Mouse (Mus musculus): ENCODE data around the gene Gucd1. TPM values are rescaled to one million over a fixed set of nuclear protein-coding genes. Genes with fewer than 3 reads are reported as not detected.

The Gucd1 gene
- total and polyA plus RNA-seq, 3 experiments = 16.8 to 19.0 (median 18.0) TPM

- dilution Hi-C loops (cut with MboI; ENCODE audit: extremely low pct_ligation_motif_present, extremely low pct_unique_long_range_greater_than_20kb, low sequenced_read_pairs) (no loop called here), in situ Hi-C loops (cut with MboI; ENCODE audit: low pct_ligation_motif_present, low pct_unique_long_range_greater_than_20kb, low sequenced_read_pairs) (no loop called here)
- peaks cover 39 to 73% of the 10 kb centered on the region in 2 experiments for H3K36me3 ChIP-seq (replicated peaks in 1 of 2; ENCODE audit: control insufficient read depth in 1 of 2, insufficient read depth in 1 of 2, low read length in 1 of 2)
- H3K9ac ChIP-seq (ENCODE audit: insufficient read depth, low read depth) = no peak overlapping the region
- no peak overlapping the region for H3K4me3 ChIP-seq (replicated peaks in 1 of 3; ENCODE audit: low read depth in 2 of 3, low read length in 2 of 3, poor library complexity in 1 of 3)
- TF ChIP-seq ETS1 (conservative IDR thresholded peaks at IDR 0.05; ENCODE audit: low read depth, low read length) = no peak
- TF ChIP-seq MAZ (IDR thresholded peaks at IDR 0.05; ENCODE audit: low read depth, low read length) = no peak
- TF ChIP-seq CTCF (conservative IDR thresholded peaks at IDR 0.05 in 1 of 2, IDR thresholded peaks at IDR 0.05 in 1 of 2; ENCODE audit: low read depth in 2 of 2, low read length in 2 of 2) = no peak
- no peak for TF ChIP-seq TCF12 (IDR thresholded peaks at IDR 0.05; ENCODE audit: low read depth, low read length)
- no peak for TF ChIP-seq NRF1 (IDR thresholded peaks at IDR 0.05; ENCODE audit: low read depth, low read length)
- TF ChIP-seq MAX (IDR thresholded peaks at IDR 0.05; ENCODE audit: low read length) = no peak
- TF ChIP-seq JUND (conservative IDR thresholded peaks at IDR 0.05; ENCODE audit: low read depth, low read length) = no peak
- TF ChIP-seq EP300 (IDR thresholded peaks at IDR 0.05; ENCODE audit: low read length) = no peak
- no peak for TF ChIP-seq PAX5 (IDR thresholded peaks at IDR 0.05; ENCODE audit: low read length)
- no peak for TF ChIP-seq ZKSCAN1 (IDR thresholded peaks at IDR 0.05; ENCODE audit: borderline replicate concordance, low read depth, low read length)
- no peak for TF ChIP-seq MAFK (IDR thresholded peaks at IDR 0.05; ENCODE audit: insufficient replicate concordance, low read length)
- TF ChIP-seq RAD21 (IDR thresholded peaks at IDR 0.05; ENCODE audit: low read depth, low read length) = no peak
- no peak for TF ChIP-seq TBP (conservative IDR thresholded peaks at IDR 0.05; ENCODE audit: low read depth, low read length)
- TF ChIP-seq ZNF384 (IDR thresholded peaks at IDR 0.05; ENCODE audit: low read depth, low read length) = no peak
- peaks cover 81% of the 10 kb centered on the region for H3K79me2 ChIP-seq (replicated peaks; ENCODE audit: control insufficient read depth, extremely low read depth, insufficient read depth, poor library complexity, severe bottlenecking)
- H3K4me1 ChIP-seq (ENCODE audit: control insufficient read depth in 1 of 2, insufficient read depth in 2 of 2) = peaks cover 9 to 46% of the 10 kb centered on the region in 2 experiments
- no peaks in the 10 kb centered on the region for H3K9me3 ChIP-seq (replicated peaks; ENCODE audit: low read length)
- no peak for DNase-seq (ENCODE audit: extremely low read depth)
- no peaks in the 10 kb centered on the region for H3K27me3 ChIP-seq (replicated peaks)
- H3K4me2 ChIP-seq (ENCODE audit: insufficient read depth, low read depth, poor library complexity, severe bottlenecking) = no peak overlapping the region
- H3K27ac ChIP-seq (ENCODE audit: insufficient read depth, low read depth) = no peak overlapping the region
Measured at GRCm38 (mm10) chr10:75521643-75522042, 3.9 kb upstream of the Gucd1 start.

DNA sequence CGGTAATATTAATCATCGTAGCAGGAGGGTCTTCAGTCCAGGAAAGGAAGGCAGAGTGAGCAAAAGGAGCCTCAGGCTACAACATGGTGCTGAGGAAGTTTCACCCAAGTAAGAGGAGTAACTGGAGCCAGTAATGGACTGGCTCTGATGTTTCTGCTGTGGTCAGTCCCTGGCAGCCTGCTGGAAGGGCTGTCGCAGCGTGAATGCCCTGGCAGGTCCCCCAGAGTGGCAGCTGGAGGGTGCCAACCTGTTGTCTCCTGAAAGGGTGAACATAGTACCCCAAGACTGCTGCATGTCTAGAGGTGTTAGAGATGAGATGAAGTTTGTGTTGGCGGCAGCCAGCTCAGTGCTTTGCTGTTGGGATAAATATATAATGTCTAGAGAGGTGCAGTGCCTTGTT is 2.8 kb upstream of the Gucd1 start:
- Histone ChIP-seq H3K4me3 (replicated peaks in 1 of 3; ENCODE audit: low read depth in 2 of 3, low read length in 2 of 3, poor library complexity in 1 of 3) (no peak overlapping the region), H3K9me3 (replicated peaks; ENCODE audit: low read length) (no peaks in the 10 kb centered on the region), H3K4me1 (ENCODE audit: control insufficient read depth in 1 of 2, insufficient read depth in 2 of 2) (peaks cover 16 to 50% of the 10 kb centered on the region in 2 experiments), H3K9ac (ENCODE audit: insufficient read depth, low read depth) (no peak overlapping the region), H3K4me2 (ENCODE audit: insufficient read depth, low read depth, poor library complexity, severe bottlenecking) (no peak overlapping the region), H3K79me2 (replicated peaks; ENCODE audit: control insufficient read depth, extremely low read depth, insufficient read depth, poor library complexity, severe bottlenecking) (peaks cover 73% of the 10 kb centered on the region), H3K36me3 (replicated peaks in 1 of 2; ENCODE audit: control insufficient read depth in 1 of 2, insufficient read depth in 1 of 2, low read length in 1 of 2) (peaks cover 36 to 64% of the 10 kb centered on the region in 2 experiments), H3K27me3 (replicated peaks) (no peaks in the 10 kb centered on the region), H3K27ac (ENCODE audit: insufficient read depth, low read depth) (no peak overlapping the region)
- dilution Hi-C loops (cut with MboI; ENCODE audit: extremely low pct_ligation_motif_present, extremely low pct_unique_long_range_greater_than_20kb, low sequenced_read_pairs) (no loop called here), in situ Hi-C loops (cut with MboI; ENCODE audit: low pct_ligation_motif_present, low pct_unique_long_range_greater_than_20kb, low sequenced_read_pairs) (no loop called here)
- no peak for TF ChIP-seq KAT2A (IDR thresholded peaks at IDR 0.05; ENCODE audit: insufficient replicate concordance, low read length)
- no peak for TF ChIP-seq MAFK (IDR thresholded peaks at IDR 0.05; ENCODE audit: insufficient replicate concordance, low read length)
- TF ChIP-seq JUN (IDR thresholded peaks at IDR 0.05; ENCODE audit: insufficient read depth, low read depth, low read length) = no peak
- DNase-seq (ENCODE audit: extremely low read depth) = no peak

All from CH12.LX (cell line).